Mouse (Mus musculus) small intestine, adult 2 months (tissue): ENCODE results near the gene Ap1g2. TPM values are rescaled to one million over a fixed set of nuclear protein-coding genes. Genes with fewer than 3 reads are reported as not detected.
A peak's percentile ranks its signal among the peaks of the same experiment; 100 is the strongest.

Experiments
- H3K27ac ChIP-seq: fragments of 200-500 bp; 2 replicates; pipeline ENCODE4 v1.5.1; 2012; ENCODE audit warnings: low read depth, low read length, control low read depth, inconsistent platforms; ENCODE audit not compliant: insufficient read depth
- H3K27me3 ChIP-seq: fragments of 200-500 bp; 2 replicates; pipeline ENCODE4 v1.6.1; 2012; ENCODE audit warnings: mild to moderate bottlenecking, moderate library complexity, low read length, inconsistent platforms; ENCODE audit not compliant: control insufficient read depth, insufficient read depth
- H3K36me3 ChIP-seq: fragments of 200-500 bp; 2 replicates; pipeline ENCODE4 v1.6.1; 2012; ENCODE audit warnings: mild to moderate bottlenecking, low read length, control low read depth, inconsistent platforms; ENCODE audit not compliant: control insufficient read depth, insufficient read depth
- H3K4me1 ChIP-seq: fragments of 200-500 bp; 2 replicates; pipeline ENCODE4 v1.6.1; 2012; ENCODE audit warnings: low read length, inconsistent platforms, mixed read lengths; ENCODE audit not compliant: control insufficient read depth, insufficient read depth, insufficient read length
- H3K4me3 ChIP-seq: fragments of 200-500 bp; 2 replicates; pipeline ENCODE4 v1.5.1; 2012; ENCODE audit warnings: low read depth, mild to moderate bottlenecking, control low read depth, inconsistent platforms, low read length, moderate library complexity
- CTCF ChIP-seq: fragments of 200-500 bp; IDR thresholded peaks from 2 replicates; pipeline ENCODE4 v1.5.1; 2012; ENCODE audit warnings: low read depth, mild to moderate bottlenecking, control low read depth, inconsistent platforms, low read length, moderate library complexity, mixed read lengths; ENCODE audit not compliant: insufficient replicate concordance, insufficient read length; ENCODE audit errors: extremely low read depth
- POLR2A ChIP-seq: fragments of 200-500 bp; IDR thresholded peaks from 2 replicates; pipeline ENCODE4 v1.6.1; 2012; ENCODE audit warnings: low read depth, mild to moderate bottlenecking, control low read depth, inconsistent platforms, low read length, moderate library complexity
- WGBS: fragments of 180-500 bp; shearing (Covaris S2); methylation state at CpG from one replicate; pipeline ENCODE4 v1.1.7; 2018; 5-methylcytosine and 5-hydroxymethylcytosine counted together
- polyA plus RNA-seq: library from polyadenylated mRNA; depleted of rRNA; stranded (reverse); fragments of >200 nt; gene quantifications from 2 replicates; pipeline ENCODE4 v1.2.3, GENCODE M21; 2012

The Ap1g2 gene
- polyA plus RNA-seq, 1 experiment, result 80.7 TPM

GRCm38 (mm10) chr14:55101592-55101991 is 4.8 kb downstream of the Ap1g2 start:
- H3K36me3 ChIP-seq, result peaks cover 65% of the 10 kb centered on the region
- 53% methylated on average over 4 of the region's 4 CpGs for WGBS

GRCm38 (mm10) chr14:55098067-55098466 is 8.3 kb downstream of the Ap1g2 start:
- TF ChIP-seq CTCF (peak; percentile 64; the same call in 1 of the 2 replicates), POLR2A (no peak)
- Histone ChIP-seq H3K36me3 (peaks cover 49% of the 10 kb centered on the region), H3K27ac (no peak overlapping the region; the same call in 1 of the 2 replicates), H3K4me3 (no peak overlapping the region), H3K27me3 (no peaks in the 10 kb centered on the region), H3K4me1 (peaks cover 11% of the 10 kb centered on the region)
- 72% methylated on average over 4 of the region's 4 CpGs for WGBS

More at GRCm38 (mm10) chr14:55101592-55101991, 4.8 kb downstream of the Ap1g2 start:
- Histone ChIP-seq H3K4me3 (no peak overlapping the region), H3K4me1 (peaks cover 2% of the 10 kb centered on the region; the same call in 1 of the 2 replicates), H3K27ac (no peak overlapping the region), H3K27me3 (no peaks in the 10 kb centered on the region)
- TF ChIP-seq POLR2A, result no peak
- peak; percentile 64; the same call in 1 of the 2 replicates for TF ChIP-seq CTCF

- Histone ChIP-seq H3K27ac (peak overlapping the region; percentile 25; the same call in 1 of the 2 replicates), H3K4me1 (peaks cover 11% of the 10 kb centered on the region), H3K27me3 (no peaks in the 10 kb centered on the region), H3K4me3 (no peak overlapping the region), H3K36me3 (peaks cover 46% of the 10 kb centered on the region)
- WGBS, result 75% methylated on average over 10 of the region's 10 CpGs
- TF ChIP-seq CTCF (no peak), POLR2A (no peak)
These were observed 8.7 kb downstream of the Ap1g2 start for GRCm38 (mm10) chr14:55097646-55098045.

DNA sequence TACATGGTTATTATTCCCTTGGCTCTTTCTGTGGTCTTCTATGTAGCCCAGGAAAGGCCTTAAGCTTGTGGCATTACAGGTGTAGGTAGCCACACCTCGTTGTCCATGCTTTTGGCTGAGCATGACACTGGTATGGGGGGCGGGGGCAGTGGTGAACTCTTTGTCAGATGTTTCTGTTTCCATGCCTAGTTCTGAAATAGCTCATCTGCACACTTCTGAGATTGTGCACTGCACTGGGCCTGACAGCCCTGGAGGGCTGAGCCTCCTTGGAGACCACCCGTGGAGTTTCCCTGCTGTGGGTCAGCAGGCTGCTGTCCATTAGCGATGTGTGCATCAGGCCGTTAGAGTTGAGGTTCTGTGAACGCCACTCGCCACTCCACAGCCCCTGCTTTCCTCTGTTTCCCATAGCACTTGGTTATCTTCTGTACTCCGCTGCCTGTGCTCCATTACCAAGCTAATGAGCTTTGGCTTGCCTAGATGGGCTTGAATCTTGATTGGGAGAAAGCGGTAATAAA is 9.8 kb downstream of the Ap1g2 start:
- TF ChIP-seq CTCF, result no peak
- TF ChIP-seq POLR2A, result no peak
- Histone ChIP-seq H3K4me1 (peaks cover 11% of the 10 kb centered on the region), H3K27me3 (no peaks in the 10 kb centered on the region), H3K36me3 (peaks cover 40% of the 10 kb centered on the region), H3K4me3 (no peak overlapping the region), H3K27ac (no peak overlapping the region)
- WGBS, result 64% methylated on average over 9 of the region's 9 CpGs

- Histone ChIP-seq H3K27ac (peak overlapping the region; percentile 89), H3K36me3 (peaks cover 31% of the 10 kb centered on the region), H3K27me3 (no peaks in the 10 kb centered on the region), H3K4me1 (peaks cover 17% of the 10 kb centered on the region), H3K4me3 (peak overlapping the region; percentile 96)
- TF ChIP-seq POLR2A, result peak; percentile 27; the same call in 1 of the 2 replicates
- TF ChIP-seq CTCF, result no peak
- 28% methylated on average over 12 of the region's 12 CpGs for WGBS
These were observed 10.7 kb downstream of the Ap1g2 start for GRCm38 (mm10) chr14:55095671-55096070.

DNA sequence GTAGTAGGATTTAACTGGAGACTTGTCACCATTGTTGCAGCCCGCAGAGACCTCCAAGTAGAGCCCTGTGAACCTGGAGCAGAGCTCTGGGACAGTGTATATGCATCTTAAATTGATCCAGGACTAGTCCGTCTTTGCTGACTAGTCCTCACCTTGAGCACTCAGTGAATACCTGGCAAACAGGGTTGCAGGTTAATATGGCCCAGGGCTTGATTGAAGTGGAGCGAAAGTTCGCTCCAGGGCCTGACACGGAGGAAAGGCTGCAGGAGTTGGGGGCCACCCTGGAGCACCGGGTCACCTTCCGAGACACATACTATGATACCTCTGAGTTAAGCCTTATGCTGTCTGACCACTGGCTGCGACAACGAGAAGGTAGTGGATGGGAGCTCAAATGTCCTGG is 11.1 kb downstream of the Ap1g2 start:
- 22% methylated on average over 9 of the region's 9 CpGs for WGBS
- TF ChIP-seq CTCF (no peak), POLR2A (no peak)
- Histone ChIP-seq H3K36me3 (peaks cover 27% of the 10 kb centered on the region), H3K4me3 (peak overlapping the region; percentile 96), H3K27ac (peak overlapping the region; percentile 89), H3K4me1 (peaks cover 17% of the 10 kb centered on the region), H3K27me3 (no peaks in the 10 kb centered on the region)

DNA sequence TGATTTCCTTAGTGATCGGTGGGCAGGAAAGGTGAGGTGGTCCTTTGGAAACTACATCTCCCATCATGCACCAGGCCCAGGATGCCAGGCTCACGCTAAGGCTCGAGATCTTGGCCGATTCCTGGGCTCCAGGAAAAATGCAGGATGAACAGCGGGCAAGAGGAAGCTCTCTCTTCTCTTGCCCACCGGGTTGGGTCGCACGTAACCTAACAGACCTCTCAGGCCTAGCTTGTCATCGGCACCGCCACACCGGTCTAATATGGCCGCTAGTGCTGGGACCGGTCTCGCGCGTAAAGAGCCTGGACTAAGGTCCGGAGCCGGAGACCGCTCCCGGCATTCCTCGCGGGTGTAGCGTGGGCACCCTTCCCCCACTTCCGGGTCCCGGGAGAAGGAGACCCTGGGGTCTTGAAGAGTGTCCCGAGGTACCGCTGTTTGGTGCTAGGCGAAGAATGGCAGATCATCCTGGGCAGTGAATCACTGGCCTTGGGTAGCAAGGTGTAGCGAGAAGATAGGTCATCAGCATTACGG is 11.6 kb downstream of the Ap1g2 start, which contains the start of gene Thtpa:
Thtpa (plus strand) TSS at position 81 of the 528 bp plus-strand sequence.
- Histone ChIP-seq H3K4me3 (peak within 1 kb of the TSS; percentile 96), H3K4me1 (peaks cover 17% of the 10 kb centered on the region), H3K36me3 (peaks cover 22% of the 10 kb centered on the region), H3K27ac (peak within 1 kb of the TSS; percentile 89), H3K27me3 (no peaks in the 10 kb centered on the region)
- WGBS, result under 1% methylated on average over 30 of the region's 30 CpGs
- peak; percentile 26; the same call in 1 of the 2 replicates for TF ChIP-seq CTCF
- TF ChIP-seq POLR2A, result 0 out of 2 replicates have a peak, but pooled peaks have one; percentile 22

DNA sequence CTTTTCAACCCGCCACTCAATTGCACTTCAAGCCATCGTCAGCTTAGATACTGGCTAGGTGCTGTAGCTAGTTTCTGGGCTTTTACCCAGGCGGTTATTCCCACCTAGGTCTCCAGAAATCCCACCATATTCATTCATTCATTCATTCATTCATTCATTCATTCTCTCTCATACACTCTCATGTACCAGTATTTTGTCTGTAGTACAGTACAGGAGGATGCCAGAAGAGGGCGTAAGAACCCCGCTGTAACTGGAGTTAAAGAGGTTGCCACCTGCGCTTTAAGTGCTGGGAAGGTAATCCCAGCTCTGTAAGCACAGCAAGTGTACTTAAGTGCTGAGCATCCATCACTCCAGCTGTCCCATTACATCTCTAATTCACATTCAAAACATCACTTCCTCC is 12.5 kb downstream of the Ap1g2 start:
- Histone ChIP-seq H3K4me1 (peaks cover 17% of the 10 kb centered on the region), H3K4me3 (no peak overlapping the region), H3K27me3 (no peaks in the 10 kb centered on the region), H3K27ac (no peak overlapping the region), H3K36me3 (peaks cover 15% of the 10 kb centered on the region)
- no peak for TF ChIP-seq POLR2A
- WGBS, result 52% methylated on average over 6 of the region's 6 CpGs
